Mouse (Mus musculus): ENCODE measurements at regions not wholly inside any gene's neighbourhood (a gene's known extent, or its start where the extent isn't known, plus 50 kb on each side); places are given as distances from the start of the nearest gene placed in this dataset.

DNA sequence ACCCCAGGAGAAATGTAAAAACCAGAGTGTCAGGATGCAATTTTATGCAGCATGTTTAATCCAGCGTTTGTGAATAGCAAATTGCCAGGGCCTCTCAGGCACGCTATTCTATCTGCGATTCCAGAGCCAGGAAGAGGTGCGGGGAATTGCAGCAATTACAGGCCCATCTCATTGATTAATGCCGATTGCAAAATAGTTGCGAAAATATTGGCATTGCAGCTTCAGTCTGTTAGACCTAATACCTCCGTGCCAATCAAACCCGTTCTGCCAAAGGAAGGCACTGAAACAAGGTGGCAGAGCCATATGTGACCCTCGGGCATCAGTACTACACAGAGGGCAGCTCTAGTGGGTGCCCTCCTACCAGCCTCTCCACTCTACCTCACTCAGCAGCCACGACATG lies 212.2 kb upstream of the A230072I06Rik start:
- DNase-seq (ENCODE audit: low spot score) (no peak), ATAC-seq (ENCODE audit: low read depth) (no peak)
- Histone ChIP-seq H3K27ac (replicated peaks; ENCODE audit: low read depth, low read length) (no peak overlapping the region), H3K36me3 (ENCODE audit: control insufficient read depth, insufficient read depth, low read length) (no peaks in the 10 kb centered on the region), H3K4me1 (ENCODE audit: control insufficient read depth, insufficient read depth, low read length) (no peaks in the 10 kb centered on the region), H3K4me3 (ENCODE audit: low read depth, low read length) (no peak overlapping the region), H3K9me3 (ENCODE audit: control insufficient read depth, low read length) (no peaks in the 10 kb centered on the region), H3K27me3 (replicated peaks; ENCODE audit: control insufficient read depth, insufficient read depth, low read length) (no peaks in the 10 kb centered on the region), H3K9ac (ENCODE audit: low read depth, low read length) (no peak overlapping the region), H3K4me2 (ENCODE audit: low read depth, low read length) (no peak overlapping the region)
- WGBS = 83% methylated on average over 10 of the region's 10 CpGs

DNA sequence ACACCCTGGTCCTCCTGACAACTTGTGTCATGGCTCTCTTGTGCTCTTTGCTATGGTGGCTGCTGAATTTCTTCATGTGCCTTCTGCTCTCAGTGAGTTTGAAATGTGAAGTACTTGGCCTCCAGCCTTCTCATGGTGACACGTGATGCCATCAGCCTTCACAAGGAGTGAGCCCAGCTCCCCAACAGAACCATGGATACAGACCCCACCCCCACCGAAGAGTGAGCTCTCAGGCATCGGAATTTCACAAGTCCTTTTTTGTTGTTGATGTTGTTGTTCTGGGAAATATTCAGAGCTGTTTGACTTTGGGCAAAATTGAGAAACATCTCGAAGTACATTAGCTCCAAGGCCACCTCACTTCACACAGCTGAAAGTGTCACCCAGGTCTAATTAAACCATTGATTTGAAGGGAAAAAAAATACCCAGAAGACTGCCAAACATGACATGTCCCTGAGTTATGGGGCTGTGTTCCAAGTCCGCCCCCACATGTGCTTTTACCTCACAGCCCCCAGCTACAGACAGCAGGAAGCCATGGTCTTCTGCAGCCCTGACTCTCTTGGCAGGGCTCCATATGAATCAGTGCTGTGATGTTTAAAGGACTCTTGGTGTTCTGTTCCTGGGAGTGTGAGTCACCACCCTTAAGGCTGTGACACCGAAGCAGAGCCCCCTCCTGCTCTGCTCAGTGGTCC lies 205.2 kb upstream of the A230072I06Rik start:
- ATAC-seq (ENCODE audit: low read depth) (0 out of 2 replicates have a peak, but pooled peaks have one; percentile 47), DNase-seq (ENCODE audit: low spot score) (peak; percentile 56)
- H3K4me1 ChIP-seq (ENCODE audit: control insufficient read depth, insufficient read depth, low read length) = no peaks in the 10 kb centered on the region
- H3K27ac ChIP-seq (replicated peaks; ENCODE audit: low read depth, low read length) = no peak overlapping the region
- no peak overlapping the region for H3K9ac ChIP-seq (ENCODE audit: low read depth, low read length)
- no peak overlapping the region for H3K4me3 ChIP-seq (ENCODE audit: low read depth, low read length)
- H3K27me3 ChIP-seq (replicated peaks; ENCODE audit: control insufficient read depth, insufficient read depth, low read length) = no peaks in the 10 kb centered on the region
- no peaks in the 10 kb centered on the region for H3K9me3 ChIP-seq (ENCODE audit: control insufficient read depth, low read length)
- H3K4me2 ChIP-seq (ENCODE audit: low read depth, low read length) = no peak overlapping the region
- 57% methylated on average over 6 of the region's 6 CpGs for WGBS
- no peaks in the 10 kb centered on the region for H3K36me3 ChIP-seq (ENCODE audit: control insufficient read depth, insufficient read depth, low read length)

DNA sequence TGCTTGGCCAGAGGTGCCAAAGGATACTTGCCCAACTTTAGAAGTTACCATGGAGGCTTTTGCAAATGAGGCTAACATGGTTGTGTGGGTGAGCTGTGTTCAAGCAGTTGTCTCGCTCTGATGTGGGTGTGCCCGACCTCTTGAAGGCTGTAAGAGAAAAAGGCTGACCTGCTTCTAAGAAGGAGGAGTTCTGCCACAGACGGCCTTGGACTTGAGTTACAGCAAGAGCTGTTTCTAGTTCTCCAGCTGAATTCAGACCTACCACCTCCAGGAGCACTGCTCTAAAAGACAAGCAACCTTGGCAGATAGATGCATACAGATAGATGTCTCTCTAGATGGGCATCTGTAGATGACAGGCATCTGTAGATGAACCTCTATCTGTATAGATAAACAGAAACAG lies 202.7 kb upstream of the A230072I06Rik start:
- ATAC-seq (ENCODE audit: low read depth) (no peak), DNase-seq (ENCODE audit: low spot score) (no peak)
- WGBS = 82% methylated on average over 3 of the region's 3 CpGs
- Histone ChIP-seq H3K9me3 (ENCODE audit: control insufficient read depth, low read length) (no peaks in the 10 kb centered on the region), H3K27me3 (replicated peaks; ENCODE audit: control insufficient read depth, insufficient read depth, low read length) (no peaks in the 10 kb centered on the region), H3K4me1 (ENCODE audit: control insufficient read depth, insufficient read depth, low read length) (no peaks in the 10 kb centered on the region), H3K4me3 (ENCODE audit: low read depth, low read length) (no peak overlapping the region), H3K9ac (ENCODE audit: low read depth, low read length) (no peak overlapping the region), H3K36me3 (ENCODE audit: control insufficient read depth, insufficient read depth, low read length) (no peaks in the 10 kb centered on the region), H3K4me2 (ENCODE audit: low read depth, low read length) (no peak overlapping the region), H3K27ac (replicated peaks; ENCODE audit: low read depth, low read length) (no peak overlapping the region)

DNA sequence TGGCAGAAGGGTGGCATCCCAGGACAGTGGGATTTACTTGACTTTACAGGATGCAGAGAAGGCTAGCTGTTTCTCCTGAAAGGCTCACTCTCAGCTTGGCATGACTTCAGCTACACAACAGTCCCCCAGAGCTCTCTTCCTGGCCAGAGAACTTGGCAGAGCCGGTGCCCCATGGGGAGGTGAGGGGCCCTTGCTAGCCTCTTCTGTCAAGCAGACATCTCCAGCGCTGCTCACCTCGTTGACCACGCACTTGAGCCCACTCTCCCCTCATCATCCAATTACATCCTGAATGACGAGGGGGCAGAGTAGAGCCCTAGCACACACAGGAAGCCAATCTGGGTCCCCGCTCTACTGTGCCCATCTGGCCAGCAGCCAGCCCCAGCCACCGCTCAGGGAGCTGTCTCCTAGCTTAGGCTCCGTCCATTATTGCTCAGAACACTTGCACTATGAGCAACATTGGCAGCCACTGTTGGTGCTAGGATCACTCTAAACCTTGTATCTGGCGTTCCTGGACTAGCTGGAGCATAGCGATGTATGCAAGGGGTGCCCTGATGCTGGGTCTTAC lies 201.7 kb upstream of the A230072I06Rik start:
- Histone ChIP-seq H3K4me3 (ENCODE audit: low read depth, low read length) (no peak overlapping the region), H3K27ac (replicated peaks; ENCODE audit: low read depth, low read length) (no peak overlapping the region), H3K9ac (ENCODE audit: low read depth, low read length) (no peak overlapping the region), H3K36me3 (ENCODE audit: control insufficient read depth, insufficient read depth, low read length) (no peaks in the 10 kb centered on the region), H3K4me2 (ENCODE audit: low read depth, low read length) (no peak overlapping the region), H3K27me3 (replicated peaks; ENCODE audit: control insufficient read depth, insufficient read depth, low read length) (no peaks in the 10 kb centered on the region), H3K4me1 (ENCODE audit: control insufficient read depth, insufficient read depth, low read length) (no peaks in the 10 kb centered on the region), H3K9me3 (ENCODE audit: control insufficient read depth, low read length) (no peaks in the 10 kb centered on the region)
- DNase-seq (ENCODE audit: low spot score) (no peak), ATAC-seq (ENCODE audit: low read depth) (no peak)
- 76% methylated on average over 10 of the region's 10 CpGs for WGBS

DNA sequence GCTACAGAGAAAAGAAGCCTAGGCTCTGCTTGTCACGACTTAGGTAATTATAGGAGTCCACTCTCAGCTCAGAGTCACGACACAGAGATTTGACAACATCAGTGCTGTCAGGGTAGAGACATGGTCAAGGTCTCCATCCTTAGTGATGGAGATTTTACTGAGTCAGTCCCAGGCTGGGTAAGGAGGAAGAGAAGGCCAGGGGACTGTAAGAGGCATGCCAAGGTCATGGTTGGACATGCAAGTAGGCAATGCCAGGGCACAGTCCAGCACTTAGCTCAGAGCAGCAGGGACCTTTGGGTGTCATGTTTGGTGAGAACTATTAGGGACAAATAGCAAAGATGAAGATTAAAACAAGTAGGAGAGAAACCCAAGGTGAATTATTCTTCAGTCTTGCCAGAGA lies 200.7 kb upstream of the A230072I06Rik start:
- no peaks in the 10 kb centered on the region for H3K27me3 ChIP-seq (replicated peaks; ENCODE audit: control insufficient read depth, insufficient read depth, low read length)
- no peak overlapping the region for H3K27ac ChIP-seq (replicated peaks; ENCODE audit: low read depth, low read length)
- H3K9ac ChIP-seq (ENCODE audit: low read depth, low read length) = no peak overlapping the region
- H3K9me3 ChIP-seq (ENCODE audit: control insufficient read depth, low read length) = no peaks in the 10 kb centered on the region
- H3K4me1 ChIP-seq (ENCODE audit: control insufficient read depth, insufficient read depth, low read length) = no peaks in the 10 kb centered on the region
- H3K4me2 ChIP-seq (ENCODE audit: low read depth, low read length) = no peak overlapping the region
- H3K36me3 ChIP-seq (ENCODE audit: control insufficient read depth, insufficient read depth, low read length) = no peaks in the 10 kb centered on the region
- no peak for DNase-seq (ENCODE audit: low spot score)
- 74% methylated on average over 2 of the region's 2 CpGs for WGBS
- no peak overlapping the region for H3K4me3 ChIP-seq (ENCODE audit: low read depth, low read length)
- ATAC-seq (ENCODE audit: low read depth) = no peak

DNA sequence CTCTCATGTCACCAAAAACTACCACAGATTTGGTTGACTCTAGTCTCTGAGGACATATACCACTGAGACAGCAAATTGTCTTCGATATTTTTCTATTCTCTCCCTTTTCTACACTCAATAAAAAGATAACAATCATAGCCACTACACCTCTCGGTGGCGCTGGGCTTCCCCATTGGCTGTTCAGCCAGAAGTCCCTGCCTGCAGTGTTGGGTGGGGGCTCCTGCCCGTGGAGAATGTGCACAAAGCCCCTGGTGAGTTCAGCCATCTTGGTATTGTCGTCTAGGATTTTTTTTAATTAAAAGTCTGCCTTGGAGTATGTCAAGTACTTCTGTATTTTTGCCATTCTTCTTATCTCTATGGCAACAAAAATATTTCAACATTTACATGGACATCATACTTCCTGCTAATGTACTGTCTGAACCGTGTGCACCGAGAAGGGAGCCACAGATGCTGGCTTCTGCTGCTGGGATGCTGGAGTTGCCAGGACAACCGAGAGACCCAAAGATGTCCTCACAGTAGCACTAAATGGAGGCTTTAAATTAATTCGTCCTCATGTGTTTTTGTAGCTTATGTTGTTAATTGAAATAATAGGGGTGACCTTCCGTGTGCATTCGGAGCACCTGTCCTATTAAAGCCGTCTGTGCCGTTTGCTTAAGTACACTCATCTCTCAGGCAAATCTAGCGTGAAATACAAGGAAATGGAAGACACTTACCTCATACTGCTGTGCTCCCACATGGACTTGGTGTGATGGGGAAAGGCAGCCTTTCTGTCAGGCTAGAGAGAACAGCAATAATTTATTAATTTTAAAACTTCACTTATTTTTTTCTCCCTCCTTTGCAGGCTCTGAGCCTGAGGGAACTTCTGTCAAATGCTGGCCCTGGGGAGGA lies 199.7 kb upstream of the A230072I06Rik start:
- Histone ChIP-seq H3K36me3 (ENCODE audit: control insufficient read depth, insufficient read depth, low read length) (no peaks in the 10 kb centered on the region), H3K4me1 (ENCODE audit: control insufficient read depth, insufficient read depth, low read length) (no peaks in the 10 kb centered on the region), H3K9me3 (ENCODE audit: control insufficient read depth, low read length) (no peaks in the 10 kb centered on the region), H3K4me3 (ENCODE audit: low read depth, low read length) (no peak overlapping the region), H3K4me2 (ENCODE audit: low read depth, low read length) (no peak overlapping the region), H3K27me3 (replicated peaks; ENCODE audit: control insufficient read depth, insufficient read depth, low read length) (no peaks in the 10 kb centered on the region), H3K27ac (replicated peaks; ENCODE audit: low read depth, low read length) (no peak overlapping the region), H3K9ac (ENCODE audit: low read depth, low read length) (no peak overlapping the region)
- no peak for ATAC-seq (ENCODE audit: low read depth)
- WGBS = 74% methylated on average over 14 of the region's 14 CpGs
- no peak for DNase-seq (ENCODE audit: low spot score)

DNA sequence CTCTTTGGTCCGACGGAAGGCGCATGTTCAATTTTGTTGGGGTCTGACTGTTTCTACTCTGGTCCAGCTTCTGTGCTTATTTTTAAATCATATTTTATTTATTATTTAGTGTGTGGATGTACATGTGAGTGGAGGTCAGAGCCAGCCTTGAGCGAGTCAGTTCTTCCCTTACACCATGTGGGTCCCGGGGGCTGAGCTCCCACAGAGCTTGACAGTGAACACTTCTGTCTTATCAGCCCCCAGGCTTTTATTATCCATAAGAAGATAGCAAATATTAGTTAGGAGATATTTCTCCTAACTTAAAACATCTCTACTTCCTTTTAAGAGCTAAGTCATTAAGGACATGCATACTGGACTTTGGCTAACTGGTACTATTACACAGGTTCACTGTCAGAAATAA lies 197.1 kb upstream of the A230072I06Rik start:
- DNase-seq (ENCODE audit: low spot score) = no peak
- WGBS = 86% methylated on average over 5 of the region's 5 CpGs
- ATAC-seq (ENCODE audit: low read depth) = no peak

DNA sequence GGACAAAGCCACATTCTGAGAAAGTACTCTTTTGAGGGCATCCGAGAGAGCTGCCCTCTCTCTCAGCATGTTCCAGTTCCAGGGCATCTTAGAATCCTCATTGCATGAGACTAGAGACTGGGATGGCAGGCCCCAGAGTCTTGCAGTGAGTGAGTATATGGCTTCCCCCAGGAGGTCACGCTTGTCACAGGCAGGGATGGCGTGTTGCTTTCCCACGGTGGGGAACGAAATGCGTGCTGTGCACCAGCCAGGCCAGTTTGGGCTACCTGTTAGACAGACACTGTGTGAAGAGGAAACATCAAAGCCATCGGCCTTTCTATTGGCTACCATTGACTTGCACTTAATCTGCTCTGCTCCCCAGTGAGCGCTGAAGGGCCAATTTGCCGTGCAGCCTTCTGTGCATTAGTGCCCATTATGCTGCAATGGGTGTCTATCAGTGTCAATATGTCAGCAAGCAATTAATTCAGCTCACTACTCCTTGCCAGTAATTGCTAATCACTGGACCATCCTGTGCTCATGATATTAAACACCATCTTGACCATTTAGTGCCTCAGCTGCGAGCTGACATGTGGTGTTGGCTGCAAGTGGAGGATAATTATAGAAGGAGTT lies 191.3 kb upstream of the A230072I06Rik start:
- Histone ChIP-seq H3K27ac (replicated peaks; ENCODE audit: low read depth, low read length) (no peak overlapping the region), H3K4me3 (ENCODE audit: low read depth, low read length) (no peak overlapping the region), H3K9me3 (ENCODE audit: control insufficient read depth, low read length) (no peaks in the 10 kb centered on the region), H3K4me1 (ENCODE audit: control insufficient read depth, insufficient read depth, low read length) (no peaks in the 10 kb centered on the region), H3K36me3 (ENCODE audit: control insufficient read depth, insufficient read depth, low read length) (no peaks in the 10 kb centered on the region), H3K4me2 (ENCODE audit: low read depth, low read length) (no peak overlapping the region), H3K9ac (ENCODE audit: low read depth, low read length) (no peak overlapping the region), H3K27me3 (replicated peaks; ENCODE audit: control insufficient read depth, insufficient read depth, low read length) (no peaks in the 10 kb centered on the region)
- ATAC-seq (ENCODE audit: low read depth) = no peak; the same call in 1 of the 2 replicates
- peak; percentile 13 for DNase-seq (ENCODE audit: low spot score)
- WGBS = 81% methylated on average over 10 of the region's 10 CpGs

More for the DNA sequence above, 197.1 kb upstream of the A230072I06Rik start:
- H3K4me1 ChIP-seq (ENCODE audit: control insufficient read depth, insufficient read depth, low read length) = no peaks in the 10 kb centered on the region
- no peak overlapping the region for H3K9ac ChIP-seq (ENCODE audit: low read depth, low read length)
- no peak overlapping the region for H3K27ac ChIP-seq (replicated peaks; ENCODE audit: low read depth, low read length)
- no peak overlapping the region for H3K4me3 ChIP-seq (ENCODE audit: low read depth, low read length)
- no peaks in the 10 kb centered on the region for H3K9me3 ChIP-seq (ENCODE audit: control insufficient read depth, low read length)
- H3K27me3 ChIP-seq (replicated peaks; ENCODE audit: control insufficient read depth, insufficient read depth, low read length) = no peaks in the 10 kb centered on the region
- H3K4me2 ChIP-seq (ENCODE audit: low read depth, low read length) = no peak overlapping the region
- no peaks in the 10 kb centered on the region for H3K36me3 ChIP-seq (ENCODE audit: control insufficient read depth, insufficient read depth, low read length)

Measured in embryonic facial prominence, embryonic 14.5 days (tissue).